Mouse (Mus musculus) spleen, postnatal 10 days (tissue): Measurements from ENCODE around the gene Trappc2l.

Experiments
- DNase-seq, 2 experiments: peaks; one replicate each; pipeline ENCODE4 v3.0.0; 2021 to 2022; ENCODE audit warnings: low spot score in 2 of 2

Trappc2l gene

GRCm38 (mm10) chr8:122656056-122656999, 44.9 kb downstream of the Trappc2l start:
- DNase-seq = peak; percentile 59 to 77

DNA sequence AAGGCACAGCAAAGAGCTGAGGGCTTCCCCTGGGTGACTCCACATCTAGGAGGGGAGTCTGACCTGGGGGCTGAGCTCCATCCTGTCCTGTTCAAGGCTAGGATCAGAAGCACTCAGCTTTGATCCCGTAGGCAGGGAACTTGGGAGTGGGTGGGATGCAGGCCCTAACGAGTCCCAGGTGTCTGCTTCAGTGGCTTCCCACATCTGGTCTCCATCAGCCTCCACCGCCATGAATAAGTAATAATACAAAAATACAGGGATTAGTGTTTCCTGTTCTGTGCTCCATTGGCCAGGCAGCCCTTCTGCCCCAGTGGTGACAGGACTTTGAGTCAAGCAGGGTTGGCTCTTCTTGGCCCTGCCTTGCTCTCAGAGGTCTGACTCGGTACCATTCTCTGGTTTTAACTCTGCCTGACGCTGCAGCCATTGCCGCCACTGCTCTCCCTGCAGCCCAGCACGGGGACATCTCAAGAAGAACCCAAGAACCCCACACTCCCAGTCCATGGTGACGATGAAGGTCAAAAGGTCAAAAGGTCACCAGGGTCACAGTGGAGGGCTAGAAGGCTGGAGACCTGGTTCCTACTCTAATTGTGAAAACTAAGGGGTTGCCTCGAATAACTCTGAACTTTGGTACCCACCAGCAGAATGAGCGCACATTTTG, 46.8 kb downstream of the Trappc2l start:
- DNase-seq = no peak

GRCm38 (mm10) chr8:122658807-122659160, 47.3 kb downstream of the Trappc2l start:
- DNase-seq = no peak

DNA sequence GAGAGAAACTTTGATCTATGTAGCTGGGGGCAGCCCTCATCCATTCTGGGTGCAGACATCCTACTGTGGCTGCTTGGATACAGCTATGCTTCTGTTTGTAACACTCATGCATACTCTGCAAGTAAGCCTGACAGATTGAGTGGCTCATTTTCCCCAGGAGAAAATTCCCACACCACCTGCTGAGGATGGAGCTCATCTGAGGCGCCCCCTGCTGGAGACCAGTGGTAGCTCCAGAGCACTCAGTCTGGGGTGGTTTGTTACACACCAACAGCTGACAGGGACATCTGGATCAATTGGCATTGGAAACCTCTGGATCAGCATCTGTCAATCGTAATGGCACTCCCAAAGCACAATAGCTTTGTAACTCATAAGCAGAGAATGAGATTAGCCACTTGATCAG, 48.6 kb downstream of the Trappc2l start:
- peak; percentile 54 to 73 for DNase-seq

DNA sequence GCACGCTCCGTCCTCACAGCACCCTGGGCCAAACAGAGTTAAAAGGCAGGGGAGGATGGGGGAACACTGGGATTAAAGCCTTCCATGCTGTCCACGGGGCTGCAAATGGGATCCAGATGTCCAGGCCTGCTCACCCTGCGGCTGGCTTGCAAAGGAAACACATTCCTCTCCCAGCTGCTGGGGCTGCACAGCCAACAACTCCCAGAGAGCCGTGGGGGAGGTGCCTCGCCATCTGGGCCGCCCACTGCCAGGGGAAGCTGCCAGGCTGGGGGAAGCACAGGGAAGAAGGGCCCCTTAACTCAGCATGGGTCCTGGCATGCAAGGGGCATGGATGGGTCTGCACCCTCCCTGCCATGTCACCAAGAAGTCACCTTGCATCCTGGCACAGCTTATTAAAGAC, 49.7 kb downstream of the Trappc2l start:
- DNase-seq = peak in 1 of 2 experiments; percentile 40

- DNase-seq = no peak
Measured at GRCm38 (mm10) chr8:122661894-122662293, 50.5 kb downstream of the Trappc2l start.

GRCm38 (mm10) chr8:122663106-122663505, 51.7 kb downstream of the Trappc2l start:
- no peak for DNase-seq

DNA sequence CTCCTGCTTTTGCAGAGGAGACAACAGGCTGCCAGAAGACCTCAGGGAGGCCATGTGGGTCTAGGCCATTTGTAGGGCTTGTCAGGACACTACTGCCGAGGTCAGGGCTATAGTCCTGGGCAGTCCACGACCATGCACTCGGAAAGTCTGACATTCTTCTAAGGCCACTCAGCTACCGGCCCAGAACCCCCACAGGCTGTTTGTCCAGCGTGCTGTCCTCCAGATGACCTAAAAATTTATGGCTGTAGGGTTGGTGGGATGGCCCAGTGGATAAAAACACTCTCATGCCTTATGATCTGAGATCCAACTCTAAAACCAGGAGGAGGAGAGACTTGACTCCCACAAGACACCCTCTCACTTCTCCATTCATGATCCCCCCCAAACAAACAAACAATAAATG, 52.2 kb downstream of the Trappc2l start:
- no peak for DNase-seq

DNA sequence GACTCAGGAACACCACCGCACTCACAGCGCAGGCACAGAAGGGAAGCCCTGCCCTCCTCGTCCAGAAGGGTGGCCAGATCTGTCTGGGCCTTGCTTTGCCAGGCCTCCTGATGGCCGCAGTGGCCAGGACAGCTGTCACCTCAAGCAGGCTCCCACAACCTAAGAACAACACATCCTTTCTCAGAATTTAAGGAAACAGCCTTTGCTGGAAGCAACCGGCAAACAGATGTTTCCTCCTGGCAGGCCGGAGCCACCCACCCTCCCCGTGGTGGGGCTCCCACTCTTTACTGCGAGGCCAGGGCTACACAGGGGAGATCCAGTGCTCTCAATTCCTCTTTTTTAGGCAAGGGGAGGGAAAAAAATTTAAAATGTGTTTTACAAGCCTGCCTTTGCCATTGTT, 53.8 kb downstream of the Trappc2l start:
- peak in 1 of 2 experiments; percentile 35 for DNase-seq

- DNase-seq = peak in 1 of 2 experiments; percentile 57
Measured at GRCm38 (mm10) chr8:122665667-122666316, 54.4 kb downstream of the Trappc2l start.
